Mouse (Mus musculus) liver, embryonic 14.5 days (tissue): ENCODE data around the gene Gja5. TPM values are rescaled to one million over a fixed set of nuclear protein-coding genes. Genes with fewer than 3 reads are reported as not detected.

Experiments
- ATAC-seq: fragments of 200-750 bp; cut with Nextera tagmentation; 2 replicates; pipeline ENCODE4 v1.8.0; 2017; ENCODE audit warnings: moderate number of reproducible peaks, mild to moderate bottlenecking, moderate library complexity; ENCODE audit not compliant: insufficient read depth
- DNase-seq, 3 experiments: peaks; one replicate each; pipeline ENCODE4 v3.0.0-alpha.2; 2012 to 2013; ENCODE audit warnings: low read depth in 3 of 3, low spot score in 3 of 3
- H3K27ac ChIP-seq: fragments of 300-500 bp; sonication (generic); 2 replicates; pipeline ENCODE4 v1.5.1; 2014; ENCODE audit warnings: moderate library complexity, mild to moderate bottlenecking, control low read depth, inconsistent platforms
- H3K27me3 ChIP-seq: fragments of 300-500 bp; sonication (generic); 2 replicates; pipeline ENCODE4 v1.6.1; 2014; ENCODE audit warnings: mild to moderate bottlenecking, low read length, moderate library complexity; ENCODE audit not compliant: control insufficient read depth, insufficient read depth
- H3K36me3 ChIP-seq: fragments of 300-500 bp; sonication (generic); replicated peaks from 2 replicates; pipeline ENCODE4 v1.6.1; 2014; ENCODE audit warnings: low read depth; ENCODE audit not compliant: control insufficient read depth, insufficient read depth
- H3K4me1 ChIP-seq, 2 experiments: fragments of 200-500 bp in 1 of 2; fragments of 300-500 bp in 1 of 2; sonication (generic) in 1 of 2; replicated peaks; 2 replicates each; pipeline ENCODE4 v1.6.1; 2012 to 2014; ENCODE audit warnings: antibody characterized with exemption in 1 of 2, inconsistent platforms in 1 of 2, low read length in 1 of 2; ENCODE audit not compliant: control insufficient read depth in 2 of 2, insufficient read depth in 2 of 2
- H3K4me2 ChIP-seq: fragments of 300-500 bp; sonication (generic); 2 replicates; pipeline ENCODE4 v1.6.1; 2014; ENCODE audit warnings: low read depth, mild to moderate bottlenecking, control low read depth, moderate library complexity
- H3K4me3 ChIP-seq, 2 experiments: fragments of 200-500 bp in 1 of 2; fragments of 300-500 bp in 1 of 2; sonication (generic) in 1 of 2; 2 replicates each; pipeline ENCODE4 v1.5.1; 2012 to 2014; ENCODE audit warnings: low read depth in 2 of 2, low read length in 2 of 2, mild to moderate bottlenecking in 2 of 2, control low read depth in 1 of 2, inconsistent platforms in 1 of 2, moderate library complexity in 1 of 2; ENCODE audit not compliant: insufficient read depth in 1 of 2
- H3K9ac ChIP-seq: fragments of 300-500 bp; sonication (generic); replicated peaks from 2 replicates; pipeline ENCODE4 v1.6.1; 2014; ENCODE audit warnings: mild to moderate bottlenecking, control low read depth, moderate library complexity
- H3K9me3 ChIP-seq: fragments of 300-500 bp; sonication (generic); 2 replicates; pipeline ENCODE4 v1.6.1; 2016; ENCODE audit warnings: low read length, mixed read lengths; ENCODE audit not compliant: control insufficient read depth
- CTCF ChIP-seq: IDR thresholded peaks from 2 replicates; pipeline ENCODE4 v1.5.1; 2016; ENCODE audit warnings: antibody characterized with exemption, low read depth, control low read depth
- EP300 ChIP-seq: IDR thresholded peaks from 2 replicates; pipeline ENCODE4 v1.6.1; 2016; ENCODE audit warnings: antibody characterized with exemption, low read depth
- WGBS: fragments of 180-500 bp; shearing (Covaris S2); extraction: QIAGEN DNeasy Blood & Tissue Kit; methylation state at CpG from one replicate; pipeline ENCODE4 v1.1.7; 2014; ENCODE audit not compliant: insufficient replicate concordance; 5-methylcytosine and 5-hydroxymethylcytosine counted together
- polyA plus RNA-seq, 2 experiments: library from polyadenylated mRNA; depleted of rRNA in 1 of 2; stranded (reverse) in 1 of 2; unstranded in 1 of 2; fragments of >200 nt; fragmentation: Nextera tagmentation in 1 of 2; extraction: Ambion mirVana in 1 of 2; gene quantifications; 2 replicates each; pipeline versions ENCODE4 v1.2.1 to v1.2.3; 2012 to 2014

The Gja5 gene
- polyA plus RNA-seq, 2 experiments = 0.58 to 1.5 TPM

DNA sequence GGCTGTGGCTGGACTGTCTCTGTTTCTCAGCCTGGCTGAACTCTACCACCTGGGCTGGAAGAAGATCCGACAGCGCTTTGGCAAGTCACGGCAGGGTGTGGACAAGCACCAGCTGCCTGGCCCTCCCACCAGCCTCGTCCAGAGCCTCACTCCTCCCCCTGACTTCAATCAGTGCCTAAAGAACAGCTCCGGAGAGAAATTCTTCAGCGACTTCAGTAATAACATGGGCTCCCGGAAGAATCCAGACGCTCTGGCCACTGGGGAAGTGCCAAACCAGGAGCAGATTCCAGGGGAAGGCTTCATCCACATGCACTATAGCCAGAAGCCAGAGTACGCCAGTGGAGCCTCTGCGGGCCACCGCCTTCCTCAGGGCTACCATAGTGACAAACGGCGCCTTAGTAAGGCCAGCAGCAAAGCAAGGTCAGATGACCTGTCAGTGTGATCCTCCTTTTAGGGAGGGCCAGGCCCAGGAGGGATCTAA is 146.8 kb downstream of the Gja5 start:
- TF ChIP-seq CTCF = no peak
- TF ChIP-seq EP300 = no peak
- ATAC-seq (no peak), DNase-seq (no peak)
- no peaks in the 10 kb centered on the region for H3K4me1 ChIP-seq
- no peaks in the 10 kb centered on the region for H3K9me3 ChIP-seq
- no peak overlapping the region for H3K27ac ChIP-seq
- H3K4me3 ChIP-seq = no peak overlapping the region
- H3K36me3 ChIP-seq = no peaks in the 10 kb centered on the region
- no peak overlapping the region for H3K4me2 ChIP-seq
- H3K27me3 ChIP-seq = no peaks in the 10 kb centered on the region
- WGBS = 65% methylated on average over 13 of the region's 13 CpGs
- no peak overlapping the region for H3K9ac ChIP-seq

DNA sequence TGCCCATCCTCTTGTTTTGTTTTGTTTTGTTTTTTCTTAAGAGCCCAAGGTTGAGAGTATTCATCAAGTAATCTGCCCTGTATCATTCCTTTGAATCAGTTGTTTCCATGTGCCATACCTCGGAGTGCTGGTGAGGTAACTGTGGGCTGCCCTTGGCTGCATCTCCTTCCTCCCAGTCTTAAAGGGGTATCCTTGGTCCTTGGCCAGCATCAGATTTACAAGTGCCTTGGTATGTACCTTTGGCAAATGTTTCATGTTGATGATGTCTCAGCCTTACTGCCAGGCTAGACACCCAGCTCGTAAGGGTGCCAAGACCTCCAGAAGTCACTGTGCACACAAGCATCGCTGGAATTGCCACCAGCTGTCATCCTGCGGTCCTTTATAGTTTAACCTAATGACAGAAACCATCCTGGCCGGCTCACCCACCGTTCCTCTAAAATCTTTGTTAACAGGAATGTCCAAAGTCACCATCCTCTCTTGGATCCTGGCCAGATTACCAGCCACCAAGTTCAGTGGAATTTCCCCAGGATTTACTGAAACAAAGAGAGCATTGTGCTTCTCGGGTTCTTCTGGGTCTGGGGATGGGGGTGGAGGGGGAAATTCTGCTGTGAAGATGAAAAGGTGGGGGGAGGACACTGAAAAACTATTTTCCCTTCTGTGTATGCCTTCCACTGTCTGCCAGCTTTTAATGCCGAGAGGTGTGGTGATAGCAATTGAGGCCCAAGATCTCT is 147.7 kb downstream of the Gja5 start:
- 65% methylated on average over 8 of the region's 8 CpGs for WGBS

DNA sequence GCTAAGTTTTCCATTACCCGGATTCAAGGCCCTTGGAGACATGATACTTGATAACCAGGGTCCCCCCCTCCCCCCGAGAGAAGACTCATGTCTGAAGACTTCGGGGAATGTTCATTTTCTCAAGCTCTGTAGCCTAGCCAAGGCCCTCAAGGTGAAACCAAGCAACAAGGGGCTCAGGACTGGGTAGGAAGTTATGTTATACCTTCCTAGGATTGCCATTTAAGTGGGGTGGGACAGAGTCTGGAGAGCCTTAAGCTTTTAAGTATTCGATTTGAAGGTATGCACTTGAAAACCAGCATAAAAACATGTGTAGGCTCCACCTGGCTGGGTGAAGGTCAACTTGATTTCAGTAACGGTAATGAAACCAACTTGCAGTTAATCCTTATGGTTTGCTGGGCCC is 154.2 kb downstream of the Gja5 start:
- TF ChIP-seq CTCF (no peak), EP300 (no peak)
- 61% methylated on average over 5 of the region's 5 CpGs for WGBS
- ATAC-seq = no peak

More for the DNA sequence above, 147.7 kb downstream of the Gja5 start:
- Histone ChIP-seq H3K9me3 (no peaks in the 10 kb centered on the region), H3K4me2 (no peak overlapping the region), H3K9ac (no peak overlapping the region), H3K27me3 (no peaks in the 10 kb centered on the region), H3K4me3 (no peak overlapping the region), H3K4me1 (no peaks in the 10 kb centered on the region), H3K36me3 (no peaks in the 10 kb centered on the region), H3K27ac (no peak overlapping the region)
- ATAC-seq (no peak), DNase-seq (no peak)
- no peak for TF ChIP-seq EP300

DNA sequence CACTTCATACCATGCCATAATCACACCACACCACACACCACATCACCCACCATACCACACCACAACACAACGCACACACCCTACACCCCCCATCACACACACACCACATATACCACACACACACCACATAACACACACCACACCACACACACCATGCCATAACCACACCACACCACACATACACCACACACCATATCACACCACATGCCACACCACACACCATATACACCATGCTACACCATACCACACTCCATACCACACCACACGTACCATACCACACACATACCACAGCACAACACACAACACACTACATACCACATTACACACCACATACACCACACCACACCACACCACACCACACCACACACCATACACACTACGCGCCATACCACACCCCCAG is 155.6 kb downstream of the Gja5 start:
- no peak overlapping the region for H3K4me2 ChIP-seq
- H3K4me3 ChIP-seq = no peak overlapping the region
- no peaks in the 10 kb centered on the region for H3K9me3 ChIP-seq
- 71% methylated on average over 4 of the region's 4 CpGs for WGBS
- no peak overlapping the region for H3K27ac ChIP-seq
- no peaks in the 10 kb centered on the region for H3K36me3 ChIP-seq
- no peaks in the 10 kb centered on the region for H3K4me1 ChIP-seq
- DNase-seq = no peak
- H3K9ac ChIP-seq = no peak overlapping the region
- TF ChIP-seq EP300 = no peak
- TF ChIP-seq CTCF = no peak
- ATAC-seq = no peak
- H3K27me3 ChIP-seq = no peaks in the 10 kb centered on the region

More for the DNA sequence above, 154.2 kb downstream of the Gja5 start:
- Histone ChIP-seq H3K36me3 (no peaks in the 10 kb centered on the region), H3K9me3 (no peaks in the 10 kb centered on the region), H3K9ac (no peak overlapping the region), H3K27me3 (no peaks in the 10 kb centered on the region), H3K27ac (no peak overlapping the region), H3K4me3 (no peak overlapping the region), H3K4me1 (no peaks in the 10 kb centered on the region), H3K4me2 (no peak overlapping the region)
- DNase-seq = no peak

DNA sequence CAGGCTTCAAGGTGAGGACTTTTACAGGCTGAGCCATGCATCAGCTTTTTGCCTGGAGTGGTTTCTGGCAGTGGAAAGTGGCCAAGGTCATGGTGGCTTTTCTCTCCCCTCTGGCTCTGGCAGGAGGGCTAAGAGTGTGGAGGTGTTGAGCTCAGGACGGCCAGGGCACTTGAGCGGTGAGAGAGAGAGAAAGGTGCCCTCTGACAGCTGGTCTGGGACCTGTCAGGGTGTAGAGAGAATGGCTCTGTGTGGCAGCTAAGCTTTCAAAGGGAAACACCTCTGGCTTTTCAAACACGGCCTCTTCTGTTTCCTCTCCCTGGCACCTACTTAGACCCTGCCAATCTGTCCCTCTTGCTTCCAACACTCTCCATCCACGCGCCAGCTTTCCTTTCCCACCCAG is 158.3 kb downstream of the Gja5 start:
- ATAC-seq (no peak), DNase-seq (no peak)
- H3K9me3 ChIP-seq = no peaks in the 10 kb centered on the region
- WGBS = 55% methylated on average over 5 of the region's 5 CpGs
- TF ChIP-seq EP300 (no peak), CTCF (no peak)
- no peaks in the 10 kb centered on the region for H3K27me3 ChIP-seq
- H3K9ac ChIP-seq = no peak overlapping the region
- no peaks in the 10 kb centered on the region for H3K36me3 ChIP-seq
- H3K4me1 ChIP-seq = no peaks in the 10 kb centered on the region
- no peak overlapping the region for H3K4me3 ChIP-seq
- no peak overlapping the region for H3K27ac ChIP-seq
- no peak overlapping the region for H3K4me2 ChIP-seq
